Mouse (Mus musculus) CH12.LX (cell line): ENCODE measurements around the gene Clec11a. TPM values are rescaled to one million over a fixed set of nuclear protein-coding genes. Genes with fewer than 3 reads are reported as not detected.

ENCODE experiments used
- DNase-seq: peaks from one replicate; pipeline ENCODE4 v3.0.0-alpha.2; 2013; ENCODE audit errors: extremely low read depth
- H3K27ac ChIP-seq: 2 replicates; pipeline ENCODE4 v1.5.1; 2012; ENCODE audit warnings: low read depth, mild to moderate bottlenecking, control low read depth, moderate library complexity; ENCODE audit not compliant: insufficient read depth
- H3K27me3 ChIP-seq: replicated peaks from 2 replicates; pipeline ENCODE3; 2012; ENCODE audit warnings: inconsistent platforms
- H3K36me3 ChIP-seq, 2 experiments: replicated peaks in 1 of 2; 2 replicates each; pipeline versions ENCODE3 to v1.6.1; 2012; ENCODE audit warnings: inconsistent platforms in 1 of 2, low read length in 1 of 2, mild to moderate bottlenecking in 1 of 2, mixed read lengths in 1 of 2, moderate library complexity in 1 of 2; ENCODE audit not compliant: control insufficient read depth in 1 of 2, insufficient read depth in 1 of 2
- H3K4me1 ChIP-seq, 2 experiments: 2 replicates each; pipeline ENCODE4 v1.6.1; 2012; ENCODE audit warnings: inconsistent platforms in 1 of 2, moderate library complexity in 1 of 2; ENCODE audit not compliant: insufficient read depth in 2 of 2, control insufficient read depth in 1 of 2
- H3K4me2 ChIP-seq: 2 replicates; pipeline ENCODE4 v1.6.1; 2012; ENCODE audit warnings: low read depth, mild to moderate bottlenecking, control low read depth; ENCODE audit not compliant: poor library complexity, insufficient read depth, severe bottlenecking
- H3K4me3 ChIP-seq, 3 experiments: fragments of 150-350 bp in 1 of 3; sonication (generic) in 1 of 3; replicated peaks in 1 of 3; 2 replicates each; pipeline versions ENCODE3 to v1.5.1; 2011 to 2012; ENCODE audit warnings: low read depth in 2 of 3, low read length in 2 of 3, mild to moderate bottlenecking in 2 of 3, moderate library complexity in 2 of 3, control low read depth in 1 of 3, improper control_type of control experiment in 1 of 3, inconsistent platforms in 1 of 3, mixed read lengths in 1 of 3; ENCODE audit not compliant: poor library complexity in 1 of 3
- H3K79me2 ChIP-seq: replicated peaks from 2 replicates; pipeline ENCODE4 v1.6.1; 2012; ENCODE audit warnings: mild to moderate bottlenecking, moderate library complexity; ENCODE audit not compliant: control insufficient read depth, poor library complexity, insufficient read depth, severe bottlenecking; ENCODE audit errors: extremely low read depth
- H3K9ac ChIP-seq: 2 replicates; pipeline ENCODE4 v1.6.1; 2012; ENCODE audit warnings: low read depth, mild to moderate bottlenecking, control low read depth, moderate library complexity; ENCODE audit not compliant: insufficient read depth
- H3K9me3 ChIP-seq: replicated peaks from 2 replicates; pipeline ENCODE3; 2012; ENCODE audit warnings: low read length, inconsistent platforms, mixed read lengths
- BHLHE40 ChIP-seq: IDR thresholded peaks from 2 replicates; pipeline ENCODE4 v1.6.1; 2011; ENCODE audit warnings: mild to moderate bottlenecking, low read depth, low read length, improper control_type of control experiment
- CHD1 ChIP-seq: IDR thresholded peaks from 2 replicates; pipeline ENCODE4 v1.6.1; 2012; ENCODE audit warnings: low read depth, low read length, improper control_type of control experiment, inconsistent platforms
- EP300 ChIP-seq: IDR thresholded peaks from 2 replicates; pipeline ENCODE4 v1.6.1; 2011; ENCODE audit warnings: low read length, improper control_type of control experiment
- IRF4 ChIP-seq: IDR thresholded peaks from 2 replicates; pipeline ENCODE4 v1.6.1; 2014; ENCODE audit warnings: low read depth, mild to moderate bottlenecking, inconsistent platforms, low read length, improper control_type of control experiment
- MAFK ChIP-seq: IDR thresholded peaks from 2 replicates; pipeline ENCODE4 v1.6.1; 2011; ENCODE audit warnings: low read length, improper control_type of control experiment; ENCODE audit not compliant: insufficient replicate concordance
- MAZ ChIP-seq: IDR thresholded peaks from 2 replicates; pipeline ENCODE4 v1.6.1; 2012; ENCODE audit warnings: low read depth, mild to moderate bottlenecking, inconsistent platforms, low read length, improper control_type of control experiment, moderate library complexity
- NELFE ChIP-seq: IDR thresholded peaks from 2 replicates; pipeline ENCODE4 v1.6.1; 2011; ENCODE audit warnings: low read depth, low read length, improper control_type of control experiment
- NRF1 ChIP-seq: IDR thresholded peaks from 2 replicates; pipeline ENCODE4 v1.6.1; 2014; ENCODE audit warnings: low read depth, mild to moderate bottlenecking, inconsistent platforms, low read length, improper control_type of control experiment, moderate library complexity
- POLR2AphosphoS2 ChIP-seq: IDR thresholded peaks from 2 replicates; pipeline ENCODE4 v1.6.1; 2011; ENCODE audit warnings: low read depth, low read length, improper control_type of control experiment
- RAD21 ChIP-seq: IDR thresholded peaks from 2 replicates; pipeline ENCODE4 v1.6.1; 2011; ENCODE audit warnings: low read depth, mild to moderate bottlenecking, low read length, improper control_type of control experiment, moderate library complexity
- SIN3A ChIP-seq: IDR thresholded peaks from 2 replicates; pipeline ENCODE4 v1.6.1; 2012; ENCODE audit warnings: low read length, improper control_type of control experiment, inconsistent platforms
- SMC3 ChIP-seq: IDR thresholded peaks from 2 replicates; pipeline ENCODE4 v1.6.1; 2011; ENCODE audit warnings: low read depth, low read length, improper control_type of control experiment
- USF1 ChIP-seq: IDR thresholded peaks from 2 replicates; pipeline ENCODE4 v1.6.1; 2014; ENCODE audit warnings: low read depth, mild to moderate bottlenecking, inconsistent platforms, low read length, improper control_type of control experiment
- USF2 ChIP-seq: conservative IDR thresholded peaks from 2 replicates; pipeline ENCODE4 v1.6.1; 2011; ENCODE audit warnings: low read depth, low read length, improper control_type of control experiment
- ZKSCAN1 ChIP-seq: IDR thresholded peaks from 2 replicates; pipeline ENCODE4 v1.6.1; 2012; ENCODE audit warnings: low read depth, inconsistent platforms, low read length, improper control_type of control experiment, borderline replicate concordance
- ZMIZ1 ChIP-seq: IDR thresholded peaks from 2 replicates; pipeline ENCODE4 v1.6.1; 2012; ENCODE audit warnings: low read depth, mild to moderate bottlenecking, inconsistent platforms, low read length, improper control_type of control experiment
- ZNF384 ChIP-seq: IDR thresholded peaks from 2 replicates; pipeline ENCODE4 v1.6.1; 2012; ENCODE audit warnings: low read depth, low read length, improper control_type of control experiment, inconsistent platforms
- dilution Hi-C: fragments of 300-500 bp; cut with MboI; formaldehyde crosslinking; loops from 2 replicates; pipeline ENCODE4 v1.14.3; 2020; ENCODE audit warnings: low sequenced_read_pairs; ENCODE audit not compliant: extremely low pct_unique_long_range_greater_than_20kb, extremely low pct_ligation_motif_present
- in situ Hi-C: fragments of 300-500 bp; cut with MboI; formaldehyde crosslinking; loops from 3 replicates; pipeline ENCODE4 v1.14.3; 2019; ENCODE audit warnings: low sequenced_read_pairs, low pct_ligation_motif_present, low pct_unique_long_range_greater_than_20kb, mixed read lengths
- polyA plus RNA-seq: library from polyadenylated mRNA; unstranded; fragments of >175 nt; gene quantifications from 2 replicates; pipeline ENCODE4 v1.2.1, GENCODE M21; 2012; ENCODE audit warnings: low read depth; ENCODE audit not compliant: insufficient read length
- total RNA-seq, 2 experiments: library from RNA; depleted of rRNA; stranded (reverse); fragments of 300-350 nt in 1 of 2; fragments of >200 nt in 1 of 2; gene quantifications; 2 replicates each; pipeline ENCODE4 v1.2.3; 2012 to 2014

Clec11a gene
- total and polyA plus RNA-seq, 3 experiments = 0.46 to 0.89 (median 0.53) TPM

- no peak for DNase-seq
- TF ChIP-seq ZKSCAN1 (no peak), POLR2AphosphoS2 (no peak), SMC3 (no peak), BHLHE40 (no peak), NELFE (no peak)
- peaks cover 0 to 9% of the 10 kb centered on the region in 2 experiments; a peak in 2 of 4 replicates for H3K4me1 ChIP-seq
- H3K9me3 ChIP-seq = no peaks in the 10 kb centered on the region
- dilution Hi-C loops (no loop called here), in situ Hi-C loops (loop anchor here (5.0 to 10.0 kb wide), 3 partner anchors 87 to 384 kb away; partner anchors contain the start of genes Emc10 and Fam71e1)
- H3K4me3 ChIP-seq = no peak overlapping the region
- no peaks in the 10 kb centered on the region for H3K79me2 ChIP-seq
- H3K4me2 ChIP-seq = no peak overlapping the region
- no peaks in the 10 kb centered on the region for H3K36me3 ChIP-seq
- no peak overlapping the region for H3K9ac ChIP-seq
- no peak overlapping the region for H3K27ac ChIP-seq
- H3K27me3 ChIP-seq = peaks cover 18% of the 10 kb centered on the region
These were observed 46.3 kb downstream of the Clec11a start for GRCm38 (mm10) chr7:44260410-44260809.

- Histone ChIP-seq H3K36me3 (peaks cover 7 to 18% of the 10 kb centered on the region in 2 experiments), H3K27me3 (peaks cover 7% of the 10 kb centered on the region), H3K4me1 (peaks cover 12 to 35% of the 10 kb centered on the region in 2 experiments), H3K4me2 (no peak within 1 kb of the TSS), H3K4me3 (no peak within 1 kb of the TSS), H3K9me3 (no peaks in the 10 kb centered on the region), H3K79me2 (no peaks in the 10 kb centered on the region), H3K9ac (no peak within 1 kb of the TSS), H3K27ac (no peak within 1 kb of the TSS)
- dilution Hi-C loops = no loop called here
- in situ Hi-C loops = no loop called here
- DNase-seq = no peak
- TF ChIP-seq ZKSCAN1 = no peak
- TF ChIP-seq USF2 = no peak
- no peak for TF ChIP-seq ZNF384
- TF ChIP-seq CHD1 = no peak
- no peak for TF ChIP-seq EP300
- no peak for TF ChIP-seq MAZ
- TF ChIP-seq MAFK = no peak
- no peak for TF ChIP-seq USF1
- no peak for TF ChIP-seq SIN3A
- no peak for TF ChIP-seq NRF1
- TF ChIP-seq ZMIZ1 = no peak
- no peak for TF ChIP-seq RAD21
- no peak for TF ChIP-seq IRF4
These were observed 49.4 kb downstream of the Clec11a start, which contains the start of gene Acp4 for GRCm38 (mm10) chr7:44257278-44257677. Gene Acp4, minus strand, starts transcription at chr7:44257378.
